Mouse (Mus musculus) brain, embryonic 14.5 days (tissue): Measurements from ENCODE around the gene Kansl2. TPM values are rescaled to one million over a fixed set of nuclear protein-coding genes. Genes with fewer than 3 reads are reported as not detected.
A peak's percentile ranks its signal among the peaks of the same experiment; 100 is the strongest.

Experiments used
- DNase-seq: peaks from one replicate; pipeline ENCODE4 v3.0.0-alpha.2; 2011; ENCODE audit warnings: low read depth
- CTCF ChIP-seq: fragments of 200-500 bp; IDR thresholded peaks from 2 replicates; pipeline ENCODE4 v1.5.1; 2012; ENCODE audit warnings: inconsistent platforms, mild to moderate bottlenecking, moderate library complexity, borderline replicate concordance; ENCODE audit not compliant: insufficient read depth, insufficient read length; ENCODE audit errors: extremely low read depth
- POLR2A ChIP-seq: fragments of 200-500 bp; IDR thresholded peaks from 2 replicates; pipeline ENCODE4 v1.6.1; 2012; ENCODE audit warnings: mild to moderate bottlenecking, inconsistent platforms, borderline replicate concordance; ENCODE audit not compliant: poor library complexity, insufficient read depth, insufficient read length, severe bottlenecking; ENCODE audit errors: extremely low read depth
- polyA plus RNA-seq: library from polyadenylated mRNA; depleted of rRNA; stranded (reverse); fragments of >200 nt; gene quantifications from 2 replicates; pipeline ENCODE4 v1.2.3, GENCODE M21; 2012; rRNA removed

Gene Kansl2
- 106 and 115 TPM in 2 replicates for polyA plus RNA-seq

DNA sequence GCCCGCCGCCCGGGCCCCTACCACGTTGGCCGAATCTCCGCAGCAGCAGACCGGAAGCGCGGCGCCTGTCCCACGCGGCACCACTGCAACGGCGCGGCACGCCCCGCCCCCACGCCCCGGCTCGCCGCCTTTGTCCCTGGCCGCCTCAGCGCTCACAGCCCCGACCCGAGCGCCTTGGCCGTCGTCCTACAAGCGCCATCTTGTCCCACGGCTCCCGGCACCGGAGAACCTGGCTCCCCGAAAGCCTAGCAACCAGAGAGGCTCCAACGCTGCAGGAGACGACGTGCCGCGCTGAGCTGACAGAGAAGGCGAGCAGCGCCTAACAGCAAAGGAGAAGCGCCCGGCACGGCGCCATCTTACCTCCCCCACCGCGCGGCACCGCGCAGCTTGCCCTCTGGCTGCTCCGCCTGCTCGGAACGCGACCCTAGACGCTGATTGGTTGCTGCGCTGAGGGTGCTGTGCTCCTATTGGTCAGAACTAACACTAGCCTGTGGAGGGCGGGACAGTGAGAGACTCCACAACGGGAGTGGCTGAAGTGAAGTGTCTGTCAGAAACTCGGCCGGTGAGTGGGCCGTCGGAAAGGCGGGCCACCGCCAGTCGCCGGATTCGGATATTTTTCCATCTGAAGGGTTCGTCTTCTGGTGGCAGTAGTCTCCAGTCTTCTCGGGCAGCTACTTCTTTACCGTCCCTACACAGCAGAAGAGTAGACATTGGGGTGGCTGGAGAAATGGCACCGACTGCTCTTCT, at the start of gene Kansl2:
Gene Kansl2 (minus strand): TSS at position 384 of the 747 bp plus-strand sequence.
- peak; percentile 100 for DNase-seq
- TF ChIP-seq CTCF (no peak), POLR2A (peak; percentile 99)

DNA sequence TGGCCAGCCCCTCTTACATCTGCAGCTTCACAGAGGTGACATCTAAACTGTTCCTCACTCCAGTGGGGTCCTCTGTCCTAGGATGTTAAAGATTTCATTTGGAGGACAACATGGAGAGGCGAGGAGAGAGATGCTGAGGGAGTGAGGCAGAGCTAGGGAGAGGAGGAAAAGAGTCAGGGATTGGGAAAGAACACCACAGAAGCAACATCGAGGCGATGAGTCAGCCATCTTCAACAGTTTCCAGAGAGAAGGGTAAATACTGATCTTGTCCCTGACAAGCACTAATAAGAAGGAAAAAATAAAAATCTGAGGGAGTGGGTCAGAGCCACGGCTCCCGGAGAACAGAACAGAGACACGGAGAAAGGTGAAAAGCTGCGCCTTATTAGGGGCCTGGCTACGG, 48.9 kb upstream of the Kansl2 start:
- DNase-seq = no peak
- no peak for TF ChIP-seq CTCF
- no peak for TF ChIP-seq POLR2A

DNA sequence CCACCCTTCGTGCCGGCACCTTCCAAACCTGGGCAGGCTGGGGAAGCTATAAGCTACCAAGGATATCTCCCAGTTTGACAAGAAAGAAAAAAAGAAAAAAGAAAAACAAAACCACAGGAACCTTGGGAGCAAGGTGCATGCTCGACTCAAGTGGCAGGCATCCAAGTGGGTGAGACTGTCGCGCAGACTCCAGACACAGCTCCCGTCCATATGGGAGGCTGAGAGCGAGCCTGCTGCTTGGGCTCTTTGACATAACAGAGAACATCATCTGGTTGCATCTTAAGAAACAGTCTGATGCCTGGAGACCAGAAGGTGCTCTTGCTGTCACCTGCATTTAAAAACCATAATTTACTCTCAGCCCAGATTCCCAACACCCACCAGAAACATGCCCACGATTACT, 48.3 kb upstream of the Kansl2 start:
- DNase-seq = peak; percentile 54
- no peak for TF ChIP-seq CTCF
- no peak for TF ChIP-seq POLR2A

DNA sequence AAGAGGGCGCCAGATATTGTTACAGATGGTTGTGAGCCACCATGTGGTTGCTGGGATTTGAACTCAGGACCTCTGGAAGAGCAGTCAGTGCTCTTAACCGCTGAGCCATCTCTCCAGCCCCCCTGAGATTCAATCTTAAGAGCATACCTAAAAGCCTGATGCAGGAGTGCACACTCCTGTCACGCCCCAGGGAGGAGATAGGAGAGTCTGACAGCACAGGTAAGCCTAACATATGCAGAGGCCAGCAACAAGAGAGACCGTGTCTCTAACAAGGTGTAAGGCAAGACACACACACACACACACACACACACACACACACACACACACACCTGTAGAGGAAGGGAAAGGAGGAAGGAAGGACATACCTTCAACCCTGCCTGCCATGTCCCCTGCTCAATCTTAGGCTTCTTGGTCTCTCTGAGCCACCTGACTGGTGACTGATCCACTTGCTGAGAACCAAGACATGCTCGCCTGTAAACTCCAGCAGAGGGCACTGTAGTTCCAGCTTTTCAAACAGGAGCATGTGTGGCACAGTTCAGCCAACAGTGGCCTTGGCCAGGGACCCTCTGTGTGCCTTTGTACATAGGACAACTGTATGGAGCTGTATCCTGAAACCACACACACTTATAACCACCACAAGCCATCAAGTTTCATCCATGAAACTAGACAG, 45.9 kb upstream of the Kansl2 start:
- peak; percentile 94 for DNase-seq
- TF ChIP-seq CTCF = peak; percentile 90
- TF ChIP-seq POLR2A = no peak

DNA sequence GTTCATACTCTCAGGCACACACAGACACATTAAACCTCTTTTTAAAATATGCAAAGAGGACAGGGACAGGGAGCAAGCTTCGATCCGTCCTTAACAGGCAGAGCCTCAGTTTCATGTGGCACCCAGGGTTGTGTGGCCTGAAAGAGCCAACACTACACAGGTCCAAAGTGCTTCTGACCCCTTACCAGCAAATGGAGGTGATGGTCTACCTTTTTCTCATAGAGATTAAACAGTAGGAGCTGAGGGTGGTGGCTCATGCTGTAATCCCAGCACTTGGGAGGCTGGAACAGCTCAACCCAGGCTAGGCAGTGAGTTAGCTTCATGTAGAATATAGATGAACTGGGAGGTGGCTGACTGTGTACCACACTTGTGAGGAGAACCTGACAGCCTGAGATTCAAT, 45.2 kb upstream of the Kansl2 start:
- no peak for DNase-seq
- no peak for TF ChIP-seq POLR2A
- no peak for TF ChIP-seq CTCF

DNA sequence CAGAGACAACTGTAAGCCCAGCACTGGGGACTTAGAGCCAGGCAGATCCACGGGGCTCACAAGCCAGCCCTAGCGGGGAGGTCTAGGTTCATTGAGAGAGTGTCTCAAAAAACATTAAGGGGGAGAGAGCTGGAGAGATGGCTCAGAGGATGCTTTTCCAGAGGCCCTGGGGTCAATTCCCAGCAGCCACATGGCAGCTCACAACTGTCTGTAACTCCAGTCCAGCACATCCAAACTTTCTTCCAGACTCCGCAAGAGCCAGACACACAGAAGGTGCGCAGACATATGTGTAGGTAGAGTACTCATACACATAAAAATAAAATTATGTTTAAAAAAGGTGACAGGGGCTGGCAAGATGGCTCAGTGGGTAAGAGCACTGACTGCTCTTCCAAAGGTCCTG, 39.2 kb upstream of the Kansl2 start:
- no peak for DNase-seq
- TF ChIP-seq POLR2A (no peak), CTCF (no peak)

DNA sequence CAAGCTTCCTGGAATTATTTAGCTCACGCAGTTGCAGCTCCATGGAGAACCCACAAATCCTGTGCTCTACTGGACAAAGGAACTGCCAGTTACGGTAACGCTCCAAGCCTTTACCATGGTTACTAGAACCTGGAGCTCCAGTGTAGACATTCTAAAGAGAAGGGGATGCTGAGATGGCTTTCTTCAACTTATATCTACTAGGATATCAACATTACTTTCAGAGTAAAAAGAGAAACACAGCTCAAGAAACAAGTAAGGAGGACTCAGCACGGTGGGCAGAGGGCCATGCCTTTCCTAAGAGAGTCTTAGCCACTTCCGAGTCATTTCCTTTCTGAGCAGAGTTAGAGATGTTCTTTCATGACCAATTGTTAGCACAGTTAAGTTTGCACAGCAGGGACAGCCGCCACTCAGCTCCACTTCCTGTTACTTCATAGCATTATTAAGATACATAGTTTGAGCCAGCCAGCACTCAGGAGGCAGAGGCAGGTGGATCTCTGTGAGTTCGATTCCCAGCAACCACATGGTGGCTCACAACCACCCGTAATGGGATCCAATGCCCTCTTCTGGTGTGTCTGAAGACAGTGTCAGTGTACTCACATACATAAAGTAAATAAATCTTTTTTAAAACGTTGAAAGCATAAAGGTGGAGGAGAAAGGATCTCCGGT, 36.9 kb upstream of the Kansl2 start, which contains the start of the genes Ccnt1 and 4930415O20Rik:
Gene Ccnt1 (minus strand): TSS at position 51 of the 666 bp plus-strand sequence.
Gene 4930415O20Rik (plus strand): TSS at position 132 of the 666 bp plus-strand sequence.
- TF ChIP-seq CTCF (no peak), POLR2A (no peak)
- DNase-seq = no peak

DNA sequence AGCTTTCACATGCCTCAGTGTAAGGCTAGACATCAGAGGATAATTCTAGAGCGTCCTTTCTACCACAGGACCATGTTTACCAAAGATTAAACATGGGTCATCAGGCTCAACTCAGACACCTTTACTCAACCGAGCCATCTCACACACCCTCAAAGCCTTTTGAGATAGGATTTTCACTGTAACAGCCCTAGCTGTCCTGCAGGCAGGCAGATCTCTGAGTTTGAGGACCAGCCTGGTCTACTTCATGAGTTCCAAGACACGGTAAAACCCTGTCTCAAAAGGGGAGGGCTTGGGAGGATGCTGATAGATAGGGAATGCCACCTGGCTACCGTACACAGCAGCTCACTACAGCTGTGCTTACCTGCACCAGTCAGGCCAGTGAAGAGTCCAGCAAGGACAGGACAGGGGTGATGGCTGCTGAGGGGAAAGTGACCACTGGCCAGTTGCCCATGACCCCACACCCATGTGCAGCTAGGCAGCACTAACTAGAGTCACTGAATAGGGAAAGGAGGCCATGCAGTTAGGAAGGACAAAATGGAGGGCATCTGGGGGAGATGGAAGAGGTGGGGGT, 35.8 kb upstream of the Kansl2 start:
- TF ChIP-seq POLR2A (no peak), CTCF (no peak)
- no peak for DNase-seq

DNA sequence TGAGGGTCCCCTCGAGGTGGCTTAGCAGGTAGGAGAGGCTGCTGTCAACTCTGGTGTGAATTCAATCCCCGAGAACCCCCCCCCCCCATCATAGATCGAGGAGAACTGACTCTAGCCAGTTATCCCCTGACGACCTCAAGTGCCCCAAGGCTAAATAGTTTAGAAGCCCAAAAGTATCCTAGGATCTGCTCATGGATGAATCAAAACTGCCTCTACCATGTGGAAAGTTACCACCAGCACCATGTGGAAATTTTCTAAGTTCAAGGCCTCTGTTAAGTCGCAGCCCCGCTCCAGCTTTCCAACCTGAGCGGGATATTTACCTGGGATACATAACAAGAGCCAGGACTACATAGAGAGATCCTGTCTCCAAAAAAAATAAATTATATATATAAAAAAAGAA, 35.2 kb upstream of the Kansl2 start:
- DNase-seq = no peak

DNA sequence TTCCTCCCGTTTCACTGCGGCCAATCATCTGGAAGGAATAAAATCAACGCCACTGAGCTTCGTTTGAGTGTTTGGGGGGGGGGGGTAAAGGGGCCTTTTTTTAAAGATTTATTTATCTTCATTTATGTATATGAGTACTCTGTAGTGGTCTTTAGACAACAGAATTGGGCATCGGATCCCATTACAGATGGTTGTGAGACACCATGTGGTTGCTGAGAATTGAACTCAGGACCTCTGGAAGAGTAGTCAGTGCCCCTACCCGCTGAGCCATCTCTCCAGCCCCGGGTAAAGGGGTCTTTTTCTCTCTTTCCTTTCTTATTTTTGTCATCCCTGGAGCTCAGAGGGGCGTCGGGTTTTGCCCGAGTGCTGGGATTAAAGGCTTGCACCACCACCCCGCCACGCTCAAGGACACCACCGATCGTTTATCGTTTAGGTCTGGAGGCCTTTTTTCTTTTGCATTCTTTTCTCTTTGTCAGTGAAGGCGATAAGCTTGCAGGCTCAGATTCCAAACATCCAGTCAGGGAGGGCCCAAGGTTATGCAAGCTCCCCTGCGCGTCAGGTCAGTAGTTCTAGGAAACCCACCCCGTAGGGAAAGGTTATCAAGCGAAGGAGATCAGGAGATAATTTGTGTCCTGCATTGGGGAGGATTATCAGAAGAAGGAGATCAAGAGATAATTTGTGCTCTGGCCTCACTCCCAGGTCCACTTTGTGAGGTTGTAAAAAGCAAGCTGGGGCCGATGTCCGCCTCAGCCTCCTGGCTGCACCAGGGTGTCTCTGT, 34.4 kb upstream of the Kansl2 start:
- TF ChIP-seq CTCF = no peak
- no peak for TF ChIP-seq POLR2A
- DNase-seq = no peak

More for the DNA sequence above, 35.2 kb upstream of the Kansl2 start:
- TF ChIP-seq POLR2A (no peak), CTCF (no peak)

DNA sequence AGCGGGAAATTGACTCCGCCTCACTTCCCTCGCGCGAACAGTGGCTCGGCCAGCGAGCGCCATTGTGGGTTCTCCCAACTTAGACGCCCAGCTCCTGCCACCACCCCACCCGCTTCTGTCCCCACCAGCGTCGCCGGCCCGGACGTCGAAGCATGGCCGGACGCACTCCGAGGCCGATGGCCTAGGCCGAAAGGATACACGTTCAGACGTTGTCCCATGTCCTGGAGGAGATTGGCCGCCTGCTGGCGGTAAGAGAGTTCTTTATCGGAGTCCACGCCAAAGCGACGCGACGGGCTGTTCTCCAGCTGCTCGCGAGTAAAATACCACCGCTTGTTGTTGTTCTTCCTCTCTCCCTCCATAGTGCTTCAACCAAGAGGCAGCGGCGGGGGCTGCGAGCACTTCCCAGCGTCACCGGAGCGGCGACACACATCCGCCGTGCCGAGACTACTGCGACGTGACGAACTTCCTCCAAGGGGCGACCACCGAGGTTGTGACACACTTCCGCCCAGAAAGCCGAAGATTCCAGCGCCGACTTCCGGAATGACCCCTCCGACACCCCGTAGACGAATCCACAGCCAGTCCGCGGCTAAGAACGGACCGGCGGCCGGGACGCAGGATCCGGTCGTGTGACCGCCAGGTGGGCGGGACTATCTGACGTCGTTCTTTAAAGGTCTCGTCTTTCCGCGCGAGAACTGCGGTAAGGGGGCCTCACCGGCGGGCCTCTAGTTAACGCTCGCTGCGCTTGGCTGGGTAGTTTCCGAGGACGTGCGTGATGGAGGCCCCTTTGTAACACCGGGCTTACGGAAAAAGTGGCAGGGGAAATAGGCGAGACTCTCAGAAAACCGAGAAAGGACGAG, 33.4 kb upstream of the Kansl2 start:
- TF ChIP-seq CTCF = peak; percentile 39; the same call in 1 of the 2 replicates
- TF ChIP-seq POLR2A = peak; percentile 91; the same call in 1 of the 2 replicates
- DNase-seq = peak; percentile 100
